Mouse (Mus musculus) heart, embryonic 10.5 days (tissue): Measurements from ENCODE around the gene Tob1. TPM values are rescaled to one million over a fixed set of nuclear protein-coding genes. Genes with fewer than 3 reads are reported as not detected.
A peak's percentile ranks its signal among the peaks of the same experiment; 100 is the strongest.

Source experiments
- DNase-seq: peaks from one replicate; pipeline ENCODE4 v3.0.0-alpha.2; 2017; ENCODE audit warnings: low spot score
- H3K27ac ChIP-seq: fragments of 300-500 bp; sonication (generic); 2 replicates; pipeline ENCODE4 v1.5.1; 2016; ENCODE audit warnings: mild to moderate bottlenecking
- H3K27me3 ChIP-seq: fragments of 300-500 bp; sonication (generic); 2 replicates; pipeline ENCODE4 v1.6.1; 2016; ENCODE audit warnings: mild to moderate bottlenecking; ENCODE audit not compliant: poor library complexity, insufficient read depth, severe bottlenecking
- H3K36me3 ChIP-seq: fragments of 300-500 bp; sonication (generic); 2 replicates; pipeline ENCODE4 v1.6.1; 2016; ENCODE audit warnings: mild to moderate bottlenecking, moderate library complexity
- H3K4me1 ChIP-seq: fragments of 300-500 bp; sonication (generic); 2 replicates; pipeline ENCODE4 v1.6.1; 2016; ENCODE audit warnings: mild to moderate bottlenecking
- H3K4me3 ChIP-seq: fragments of 300-500 bp; sonication (generic); 2 replicates; pipeline ENCODE4 v1.5.1; 2016; ENCODE audit warnings: mild to moderate bottlenecking, moderate library complexity
- H3K9me3 ChIP-seq: fragments of 300-500 bp; sonication (generic); 2 replicates; pipeline ENCODE4 v1.6.1; 2016; ENCODE audit warnings: mild to moderate bottlenecking, moderate library complexity
- WGBS: fragments of 180-500 bp; shearing (Covaris S2); methylation state at CpG from one replicate; pipeline ENCODE4 v1.1.7; 2016; 5-methylcytosine and 5-hydroxymethylcytosine counted together
- polyA plus RNA-seq: library from polyadenylated mRNA; unstranded; fragments of >200 nt; fragmentation: Nextera tagmentation; extraction: Ambion mirVana; gene quantifications from 2 replicates; pipeline ENCODE4 v1.2.1, GENCODE M21; 2016

The Tob1 gene
- polyA plus RNA-seq, 1 experiment from 2014 or later = 18.5 TPM

GRCm38 (mm10) chr11:94216247-94216646 is 5.0 kb downstream of the Tob1 start:
- H3K9me3 ChIP-seq = no peaks in the 10 kb centered on the region
- H3K36me3 ChIP-seq = peaks cover 14% of the 10 kb centered on the region
- 68% methylated on average over 2 of the region's 2 CpGs for WGBS
- peaks cover 14% of the 10 kb centered on the region for H3K4me1 ChIP-seq
- no peaks in the 10 kb centered on the region for H3K27me3 ChIP-seq
- no peak overlapping the region for H3K4me3 ChIP-seq
- DNase-seq = no peak
- H3K27ac ChIP-seq = no peak overlapping the region

- Histone ChIP-seq H3K4me3 (no peak overlapping the region), H3K27me3 (no peaks in the 10 kb centered on the region), H3K27ac (no peak overlapping the region), H3K4me1 (peaks cover 6% of the 10 kb centered on the region), H3K9me3 (no peaks in the 10 kb centered on the region), H3K36me3 (no peaks in the 10 kb centered on the region)
- DNase-seq = no peak
- 94% methylated on average over 7 of the region's 7 CpGs for WGBS
Measured at GRCm38 (mm10) chr11:94221257-94221656, 10.0 kb downstream of the Tob1 start.

GRCm38 (mm10) chr11:94223531-94223930 is 12.3 kb downstream of the Tob1 start:
- H3K27ac ChIP-seq = no peak overlapping the region
- 59% methylated on average over 9 of the region's 9 CpGs for WGBS
- peaks cover 13% of the 10 kb centered on the region for H3K4me1 ChIP-seq
- no peaks in the 10 kb centered on the region for H3K9me3 ChIP-seq
- no peaks in the 10 kb centered on the region for H3K36me3 ChIP-seq
- DNase-seq = no peak
- H3K4me3 ChIP-seq = no peak overlapping the region
- no peaks in the 10 kb centered on the region for H3K27me3 ChIP-seq

GRCm38 (mm10) chr11:94225985-94226384 is 14.7 kb downstream of the Tob1 start:
- Histone ChIP-seq H3K4me3 (no peak overlapping the region), H3K4me1 (peaks cover 38% of the 10 kb centered on the region), H3K36me3 (no peaks in the 10 kb centered on the region), H3K27me3 (no peaks in the 10 kb centered on the region), H3K9me3 (no peaks in the 10 kb centered on the region), H3K27ac (peak overlapping the region; percentile 72)
- 33% methylated on average over 7 of the region's 7 CpGs for WGBS
- no peak for DNase-seq

- no peaks in the 10 kb centered on the region for H3K9me3 ChIP-seq
- no peak for DNase-seq
- 61% methylated on average over 9 of the region's 9 CpGs for WGBS
- H3K36me3 ChIP-seq = no peaks in the 10 kb centered on the region
- H3K27me3 ChIP-seq = no peaks in the 10 kb centered on the region
- peak overlapping the region; percentile 90; the same call in 1 of the 2 replicates for H3K27ac ChIP-seq
- no peak overlapping the region for H3K4me3 ChIP-seq
- peaks cover 59% of the 10 kb centered on the region for H3K4me1 ChIP-seq
Measured at GRCm38 (mm10) chr11:94228416-94228815, 17.2 kb downstream of the Tob1 start.

GRCm38 (mm10) chr11:94229207-94229960 is 18.1 kb downstream of the Tob1 start:
- Histone ChIP-seq H3K4me3 (no peak overlapping the region), H3K27me3 (no peaks in the 10 kb centered on the region), H3K36me3 (no peaks in the 10 kb centered on the region), H3K9me3 (no peaks in the 10 kb centered on the region), H3K27ac (peak overlapping the region; percentile 90), H3K4me1 (peaks cover 68% of the 10 kb centered on the region)
- DNase-seq = no peak
- WGBS = 78% methylated on average over 5 of the region's 5 CpGs

- 25% methylated on average over 8 of the region's 8 CpGs for WGBS
- Histone ChIP-seq H3K4me3 (no peak overlapping the region), H3K4me1 (peaks cover 68% of the 10 kb centered on the region), H3K9me3 (no peaks in the 10 kb centered on the region), H3K27ac (peak overlapping the region; percentile 90), H3K27me3 (no peaks in the 10 kb centered on the region), H3K36me3 (no peaks in the 10 kb centered on the region)
- DNase-seq = no peak
Measured at GRCm38 (mm10) chr11:94230244-94230643, 19.0 kb downstream of the Tob1 start.

- DNase-seq = no peak
- Histone ChIP-seq H3K27me3 (no peaks in the 10 kb centered on the region), H3K4me3 (peak overlapping the region; percentile 20), H3K4me1 (peaks cover 70% of the 10 kb centered on the region), H3K27ac (peak overlapping the region; percentile 90), H3K36me3 (no peaks in the 10 kb centered on the region), H3K9me3 (no peaks in the 10 kb centered on the region)
- 59% methylated on average over 19 of the region's 19 CpGs for WGBS
Measured at GRCm38 (mm10) chr11:94231821-94232552, 20.7 kb downstream of the Tob1 start.

- no peaks in the 10 kb centered on the region for H3K36me3 ChIP-seq
- peaks cover 67% of the 10 kb centered on the region for H3K4me1 ChIP-seq
- 66% methylated on average over 6 of the region's 6 CpGs for WGBS
- no peak for DNase-seq
- H3K9me3 ChIP-seq = no peaks in the 10 kb centered on the region
- peak overlapping the region; percentile 72 for H3K27ac ChIP-seq
- no peaks in the 10 kb centered on the region for H3K27me3 ChIP-seq
- no peak overlapping the region for H3K4me3 ChIP-seq
Measured at GRCm38 (mm10) chr11:94233405-94233804, 22.2 kb downstream of the Tob1 start.

GRCm38 (mm10) chr11:94234380-94234779 is 23.1 kb downstream of the Tob1 start:
- Histone ChIP-seq H3K36me3 (no peaks in the 10 kb centered on the region), H3K27me3 (no peaks in the 10 kb centered on the region), H3K27ac (no peak overlapping the region), H3K9me3 (no peaks in the 10 kb centered on the region), H3K4me3 (no peak overlapping the region), H3K4me1 (peaks cover 57% of the 10 kb centered on the region)
- DNase-seq = no peak
- 87% methylated on average over 12 of the region's 12 CpGs for WGBS

- no peaks in the 10 kb centered on the region for H3K27me3 ChIP-seq
- no peaks in the 10 kb centered on the region for H3K36me3 ChIP-seq
- WGBS = 85% methylated on average over 8 of the region's 8 CpGs
- H3K4me1 ChIP-seq = peaks cover 54% of the 10 kb centered on the region
- no peak for DNase-seq
- no peak overlapping the region; the same call in 1 of the 2 replicates for H3K27ac ChIP-seq
- no peaks in the 10 kb centered on the region for H3K9me3 ChIP-seq
- no peak overlapping the region for H3K4me3 ChIP-seq
Measured at GRCm38 (mm10) chr11:94234857-94235256, 23.6 kb downstream of the Tob1 start.

GRCm38 (mm10) chr11:94236074-94236473 is 24.8 kb downstream of the Tob1 start:
- Histone ChIP-seq H3K9me3 (no peaks in the 10 kb centered on the region), H3K4me3 (no peak overlapping the region), H3K36me3 (no peaks in the 10 kb centered on the region), H3K4me1 (peaks cover 44% of the 10 kb centered on the region), H3K27ac (peak overlapping the region; percentile 70; the same call in 1 of the 2 replicates), H3K27me3 (peaks cover 8% of the 10 kb centered on the region; the same call in 1 of the 2 replicates)
- DNase-seq = peak; percentile 89
- WGBS = 22% methylated on average over 3 of the region's 3 CpGs

- DNase-seq = no peak
- Histone ChIP-seq H3K9me3 (no peaks in the 10 kb centered on the region), H3K4me1 (peaks cover 37% of the 10 kb centered on the region), H3K27ac (no peak overlapping the region), H3K36me3 (no peaks in the 10 kb centered on the region), H3K27me3 (peaks cover 24% of the 10 kb centered on the region; the same call in 1 of the 2 replicates), H3K4me3 (no peak overlapping the region)
- WGBS = 89% methylated on average over 8 of the region's 8 CpGs
Measured at GRCm38 (mm10) chr11:94238786-94239185, 27.5 kb downstream of the Tob1 start.
